Mouse (Mus musculus) thymus, adult 2 months (tissue): ENCODE measurements around the gene Hmga2.

Experiments
- CTCF ChIP-seq: fragments of 200-500 bp; IDR thresholded peaks from 2 replicates; pipeline ENCODE4 v1.5.1; 2012; ENCODE audit warnings: mild to moderate bottlenecking, control low read depth, low read length, moderate library complexity, borderline replicate concordance; ENCODE audit not compliant: control insufficient read depth, poor library complexity, insufficient read depth; ENCODE audit errors: extremely low read depth
- POLR2A ChIP-seq: fragments of 200-500 bp; IDR thresholded peaks from 2 replicates; pipeline ENCODE4 v1.6.1; 2012; ENCODE audit warnings: mild to moderate bottlenecking, low read length, control low read depth, moderate library complexity; ENCODE audit not compliant: control insufficient read depth, poor library complexity, insufficient read depth; ENCODE audit errors: extremely low read depth

GRCm38 (mm10) chr10:120409131-120409530, 67.1 kb downstream of the Hmga2 start:
- TF ChIP-seq POLR2A (no peak), CTCF (no peak)
